Mouse (Mus musculus): ENCODE data around the gene Wwc2.

DNA sequence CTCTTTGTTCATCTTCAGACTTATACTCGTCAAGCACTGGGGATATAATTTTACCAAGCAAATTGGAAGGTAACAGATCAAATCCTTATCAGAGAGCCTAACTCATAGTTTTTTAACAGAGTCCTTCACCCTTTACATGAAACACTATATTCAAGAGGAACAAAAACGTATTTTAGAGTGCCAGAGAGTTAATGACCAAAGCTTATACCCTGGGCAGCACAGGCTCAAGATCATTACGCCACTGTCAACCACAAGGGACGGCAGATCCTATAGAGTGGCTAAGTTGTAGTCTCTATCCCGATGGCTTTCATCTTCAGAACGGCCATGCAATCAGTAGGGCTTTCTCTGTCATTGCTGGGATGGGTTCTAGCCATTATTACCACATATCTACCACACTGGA lies 168.9 kb downstream of the Wwc2 start, which contains the start of gene Cldn24:
- TF ChIP-seq CTCF (IDR thresholded peaks at IDR 0.05; ENCODE audit: extremely low read depth, insufficient read depth, insufficient read length, insufficient replicate concordance) (no peak), POLR2A (IDR thresholded peaks at IDR 0.05; ENCODE audit: low read depth, low read length) (no peak)

Data from spleen, adult 2 months (tissue).